Mouse (Mus musculus) bone marrow, adult 2 months (tissue): ENCODE measurements around the gene Spred3. TPM values are rescaled to one million over a fixed set of nuclear protein-coding genes. Genes with fewer than 3 reads are reported as not detected.

Experiments
- H3K27ac ChIP-seq: fragments of 200-500 bp; 2 replicates; pipeline ENCODE4 v1.5.1; 2012; ENCODE audit warnings: low read depth, mild to moderate bottlenecking, control low read depth, inconsistent platforms, low read length; ENCODE audit not compliant: control insufficient read depth, poor library complexity, insufficient read depth
- H3K4me1 ChIP-seq: fragments of 200-500 bp; 2 replicates; pipeline ENCODE4 v1.6.1; 2011; ENCODE audit warnings: low read length; ENCODE audit not compliant: control insufficient read depth, insufficient read depth
- H3K4me3 ChIP-seq: fragments of 200-500 bp; replicated peaks from 2 replicates; pipeline ENCODE3; 2011; ENCODE audit warnings: mild to moderate bottlenecking, low read depth, low read length, control low read depth; ENCODE audit not compliant: control insufficient read depth
- CTCF ChIP-seq: fragments of 200-500 bp; IDR thresholded peaks from 2 replicates; pipeline ENCODE4 v1.5.1; 2011; ENCODE audit warnings: low read length, control low read depth; ENCODE audit not compliant: control insufficient read depth, insufficient read depth
- POLR2A ChIP-seq: fragments of 200-500 bp; IDR thresholded peaks from 2 replicates; pipeline ENCODE4 v1.6.1; 2011; ENCODE audit warnings: low read depth, mild to moderate bottlenecking, control low read depth, low read length, borderline replicate concordance; ENCODE audit not compliant: control insufficient read depth
- WGBS: fragments of 180-500 bp; shearing (Covaris S2); methylation state at CpG from one replicate; pipeline ENCODE4 v1.1.7; 2018; 5-methylcytosine and 5-hydroxymethylcytosine counted together
- polyA plus RNA-seq: library from polyadenylated mRNA; stranded (reverse); fragments of >200 nt; gene quantifications from 2 replicates; pipeline ENCODE4 v1.2.4, GENCODE M21; 2011; ENCODE audit warnings: low replicate concordance; ENCODE audit not compliant: missing spikeins, insufficient read depth, insufficient read length

Gene Spred3
- polyA plus RNA-seq, 1 experiment = 7.1 TPM

GRCm38 (mm10) chr7:29162294-29162693 lies 7.9 kb downstream of the Spred3 start:
- Histone ChIP-seq H3K4me3 (no peak overlapping the region), H3K4me1 (no peaks in the 10 kb centered on the region), H3K27ac (no peak overlapping the region)
- WGBS = 75% methylated on average over 5 of the region's 5 CpGs
- TF ChIP-seq POLR2A (no peak), CTCF (no peak)

- Histone ChIP-seq H3K4me1 (no peaks in the 10 kb centered on the region), H3K4me3 (no peak overlapping the region), H3K27ac (no peak overlapping the region)
- TF ChIP-seq CTCF = no peak
- TF ChIP-seq POLR2A = no peak
- 31% methylated on average over 5 of the region's 5 CpGs for WGBS
Measured at GRCm38 (mm10) chr7:29158264-29158663, 11.9 kb downstream of the Spred3 start.

- 2% methylated on average over 66 of the region's 68 CpGs for WGBS
- Histone ChIP-seq H3K4me1 (no peaks in the 10 kb centered on the region), H3K4me3 (peak within 1 kb of the TSS; percentile 87), H3K27ac (peak within 1 kb of the TSS; percentile 76)
- TF ChIP-seq CTCF (peak; percentile 1; the same call in 1 of the 2 replicates), POLR2A (peak; percentile 38; the same call in 1 of the 2 replicates)
Measured at GRCm38 (mm10) chr7:29155838-29156782, 14.1 kb downstream of the Spred3 start, which contains the start of gene Fam98c. TSS of gene Fam98c (minus strand) at chr7:29156234.

- Histone ChIP-seq H3K27ac (peak overlapping the region; percentile 76), H3K4me3 (peak overlapping the region; percentile 87), H3K4me1 (no peaks in the 10 kb centered on the region)
- TF ChIP-seq POLR2A (peak; percentile 70; the same call in 1 of the 2 replicates), CTCF (no peak)
- 10% methylated on average over 37 of the region's 37 CpGs for WGBS
Measured at GRCm38 (mm10) chr7:29155196-29155837, 14.9 kb downstream of the Spred3 start.

GRCm38 (mm10) chr7:29154018-29154720 lies 16.0 kb downstream of the Spred3 start:
- TF ChIP-seq CTCF (0 out of 2 replicates have a peak, but pooled peaks have one; percentile 5), POLR2A (no peak)
- Histone ChIP-seq H3K27ac (no peak overlapping the region), H3K4me1 (no peaks in the 10 kb centered on the region), H3K4me3 (no peak overlapping the region)
- WGBS = 90% methylated on average over 14 of the region's 14 CpGs

- 79% methylated on average over 10 of the region's 10 CpGs for WGBS
- TF ChIP-seq POLR2A (no peak), CTCF (no peak)
Measured at GRCm38 (mm10) chr7:29151486-29151885, 18.7 kb downstream of the Spred3 start.

GRCm38 (mm10) chr7:29148771-29149170 lies 21.4 kb downstream of the Spred3 start:
- no peak overlapping the region for H3K4me3 ChIP-seq
- no peak overlapping the region for H3K27ac ChIP-seq
- peaks cover 4% of the 10 kb centered on the region; the same call in 1 of the 2 replicates for H3K4me1 ChIP-seq
- 87% methylated on average over 15 of the region's 15 CpGs for WGBS
- TF ChIP-seq POLR2A = no peak

More at GRCm38 (mm10) chr7:29151486-29151885, 18.7 kb downstream of the Spred3 start:
- Histone ChIP-seq H3K4me1 (no peaks in the 10 kb centered on the region), H3K4me3 (no peak overlapping the region), H3K27ac (no peak overlapping the region)
